Mouse (Mus musculus) B cell, adult 62 days (primary cell): ENCODE measurements around the gene Gdf7. TPM values are rescaled to one million over a fixed set of nuclear protein-coding genes. Genes with fewer than 3 reads are reported as not detected.

Experiments used
- total RNA-seq: library from RNA; stranded (reverse); gene quantifications from 4 replicates; pipeline ENCODE4 v1.2.4, GENCODE M21; 2023

The Gdf7 gene
- not detected in 4 replicates for total RNA-seq

DNA sequence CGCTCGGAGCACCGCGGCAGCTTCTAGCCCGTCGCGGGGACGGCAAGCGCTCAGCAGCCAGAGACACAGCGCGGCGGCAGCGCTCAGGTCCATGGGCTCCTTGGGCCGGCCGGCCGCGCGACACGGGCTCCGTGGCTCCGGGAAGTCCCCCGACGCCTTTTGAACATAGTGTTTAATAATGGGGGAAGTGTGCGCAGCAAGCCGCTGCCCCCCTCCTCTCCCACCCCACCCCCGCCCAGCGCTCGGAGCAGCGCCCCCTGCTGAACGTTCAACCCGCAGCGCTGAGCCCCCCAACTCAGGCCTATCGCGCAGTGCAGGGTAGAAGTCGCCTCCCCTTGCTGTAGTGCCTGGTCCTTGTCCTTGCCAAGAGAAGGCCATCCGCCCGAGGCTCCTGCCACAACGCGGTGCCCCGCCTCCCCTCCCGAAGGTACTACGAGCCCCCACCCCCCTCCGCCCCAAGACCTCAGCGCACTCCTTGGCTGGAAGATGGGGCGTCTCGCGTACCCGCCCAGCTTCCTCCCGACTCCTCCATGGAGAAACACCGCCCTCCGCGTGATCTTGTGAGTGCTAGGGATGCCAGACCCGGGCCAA lies at the start of gene Gdf7:
Gene Gdf7, minus strand, starts transcription at position 114 of the 591 bp plus-strand sequence.

DNA sequence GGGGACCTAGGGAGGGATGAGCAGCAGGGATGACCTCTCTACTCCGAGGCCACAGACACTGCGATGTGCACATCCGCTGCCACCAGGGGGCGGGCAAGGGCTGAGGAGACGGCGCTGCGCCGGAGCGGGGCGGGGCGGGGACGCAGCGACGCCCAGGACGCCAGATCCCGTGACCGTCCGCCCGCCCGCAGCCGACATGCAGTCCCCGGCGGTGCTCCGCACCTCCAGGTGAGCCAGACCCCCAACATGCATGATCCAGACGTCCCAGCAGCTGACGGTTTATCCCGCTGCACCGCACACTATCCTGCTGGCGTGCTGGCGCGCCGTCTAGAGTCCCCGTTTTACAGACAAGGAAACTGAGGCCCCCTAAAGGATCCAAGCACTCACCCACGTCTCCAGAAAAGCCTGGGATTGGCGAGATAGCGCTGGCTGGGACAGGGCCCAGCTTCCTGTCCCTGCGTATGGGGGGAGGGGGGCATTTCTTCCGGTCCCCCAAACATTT lies 11.6 kb upstream of the Gdf7 start, which contains the start of gene Hs1bp3:
Gene Hs1bp3, plus strand, starts transcription at position 163 of the 502 bp plus-strand sequence.

Other genes starting within 250 kb of the Gdf7 start
- gene Ldah, start 93.8 kb downstream of the Gdf7 start, total RNA-seq = 34.9 to 37.8 TPM (median 37.1 TPM) in 4 replicates
- gene Hs1bp3, start 11.5 kb upstream of the Gdf7 start, total RNA-seq = 9.8 to 12.0 TPM (median 10.6 TPM) in 4 replicates
- 747 to 813 TPM (median 781 TPM) in 4 replicates for gene Rhob, start 198.1 kb upstream of the Gdf7 start, total RNA-seq